Mouse (Mus musculus): ENCODE results near the gene Chd9.

Chd9 gene

GRCm38 (mm10) chr8:91077077-91077867 is 249.1 kb downstream of the Chd9 start:
- DNase-seq (ENCODE audit: low spot score in 2 of 2): no peak

- no peak for DNase-seq (ENCODE audit: low spot score in 2 of 2)
Measured at GRCm38 (mm10) chr8:91079678-91080077, 251.5 kb downstream of the Chd9 start.

GRCm38 (mm10) chr8:91081911-91082310 is 253.8 kb downstream of the Chd9 start:
- no peak for DNase-seq (ENCODE audit: low spot score in 2 of 2)

GRCm38 (mm10) chr8:91082428-91082827 is 254.3 kb downstream of the Chd9 start:
- no peak for DNase-seq (ENCODE audit: low spot score in 2 of 2)

- no peak for DNase-seq (ENCODE audit: low spot score in 2 of 2)
Measured at GRCm38 (mm10) chr8:91088452-91088851, 260.3 kb downstream of the Chd9 start.

GRCm38 (mm10) chr8:91089601-91090000 is 261.4 kb downstream of the Chd9 start:
- DNase-seq (ENCODE audit: low spot score in 2 of 2): no peak

GRCm38 (mm10) chr8:91094135-91094534 is 266.0 kb downstream of the Chd9 start:
- no peak for DNase-seq (ENCODE audit: low spot score in 2 of 2)

- DNase-seq (ENCODE audit: low spot score in 2 of 2): no peak
Measured at GRCm38 (mm10) chr8:91098106-91098505, 270.0 kb downstream of the Chd9 start.
